Mouse (Mus musculus) fat pad, adult 2 months (tissue): ENCODE measurements around the gene Pamr1.
A peak's percentile ranks its signal among the peaks of the same experiment; 100 is the strongest.

Source experiments
- DNase-seq: peaks from one replicate; pipeline ENCODE4 v3.0.0-alpha.2; 2011; ENCODE audit warnings: low read depth, low spot score; ENCODE audit errors: extremely low read depth

Gene Pamr1

DNA sequence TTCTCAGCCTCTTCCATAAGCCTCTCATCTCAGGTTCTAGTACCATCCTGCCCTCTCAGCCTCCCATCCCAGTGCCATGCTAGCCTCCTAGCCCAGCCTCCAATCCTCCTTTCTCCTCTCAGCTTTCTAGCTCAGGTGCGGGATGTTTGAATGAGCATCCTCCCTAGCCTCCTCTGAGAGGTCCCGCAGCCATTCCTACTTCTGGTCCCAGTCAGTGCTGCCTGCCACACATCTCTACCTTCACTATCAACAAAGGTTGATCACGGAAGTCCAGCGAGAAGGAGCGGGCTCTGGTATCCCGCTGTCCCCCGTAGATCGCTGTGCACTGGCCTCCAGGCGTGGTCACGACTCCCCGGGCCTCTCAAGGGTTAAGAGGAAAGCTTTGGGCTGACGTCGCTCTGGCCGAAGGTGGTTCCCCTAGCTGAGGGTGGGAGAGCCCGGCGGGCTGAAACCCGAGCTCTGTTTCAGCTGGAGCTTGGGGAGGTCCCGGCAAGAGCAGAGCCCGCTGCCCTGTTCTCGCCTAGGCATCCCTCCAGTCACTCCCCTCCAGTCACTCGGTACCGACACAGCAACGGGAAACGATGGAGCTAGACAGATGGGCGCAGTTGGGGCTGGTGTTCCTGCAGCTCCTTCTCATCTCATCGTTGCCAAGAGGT is at the start of gene Pamr1:
Gene Pamr1, plus strand, starts transcription at position 402 of the 656 bp plus-strand sequence.
- DNase-seq: no peak

DNA sequence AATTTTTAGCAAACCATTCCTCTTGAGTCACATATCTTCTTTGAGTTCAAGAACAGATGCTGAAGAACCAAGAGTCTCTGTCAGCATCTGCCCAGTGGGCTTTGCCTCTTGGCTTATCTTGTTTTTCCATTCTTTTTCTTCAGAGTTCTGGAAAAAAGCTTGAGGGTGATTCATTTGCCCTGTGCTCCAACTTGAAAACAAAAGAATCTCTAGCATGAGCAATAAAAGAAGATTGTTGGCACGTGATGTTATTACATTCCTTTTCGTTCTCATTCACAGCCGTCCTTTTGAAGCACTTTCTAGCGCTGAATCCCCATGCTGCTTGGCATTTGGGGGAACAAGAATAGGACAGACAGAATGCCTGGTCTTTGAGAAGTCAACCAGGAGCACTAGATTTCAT is 42.2 kb upstream of the Pamr1 start:
- DNase-seq: no peak

DNA sequence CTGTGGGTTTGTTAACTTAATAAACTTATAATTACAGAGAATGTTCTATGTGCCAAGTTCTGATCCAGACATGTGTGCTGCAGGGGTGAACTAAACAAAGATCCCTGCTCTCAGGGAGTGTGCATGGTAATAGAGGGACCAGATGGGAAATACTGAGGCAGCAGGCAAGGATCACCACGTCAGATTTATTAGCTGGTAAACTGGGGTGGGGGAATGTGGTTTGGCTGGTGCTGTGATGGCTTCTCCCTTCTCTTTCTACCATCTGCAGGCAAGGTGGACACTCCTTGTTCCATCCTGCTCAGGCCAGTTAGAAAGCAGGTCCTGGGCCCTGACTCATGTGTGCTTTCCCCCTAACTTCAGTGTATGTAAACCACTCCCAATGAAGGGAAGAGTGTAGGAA is 41.7 kb upstream of the Pamr1 start:
- no peak for DNase-seq

GRCm38 (mm10) chr2:102519956-102520355 is 29.9 kb upstream of the Pamr1 start:
- no peak for DNase-seq

DNA sequence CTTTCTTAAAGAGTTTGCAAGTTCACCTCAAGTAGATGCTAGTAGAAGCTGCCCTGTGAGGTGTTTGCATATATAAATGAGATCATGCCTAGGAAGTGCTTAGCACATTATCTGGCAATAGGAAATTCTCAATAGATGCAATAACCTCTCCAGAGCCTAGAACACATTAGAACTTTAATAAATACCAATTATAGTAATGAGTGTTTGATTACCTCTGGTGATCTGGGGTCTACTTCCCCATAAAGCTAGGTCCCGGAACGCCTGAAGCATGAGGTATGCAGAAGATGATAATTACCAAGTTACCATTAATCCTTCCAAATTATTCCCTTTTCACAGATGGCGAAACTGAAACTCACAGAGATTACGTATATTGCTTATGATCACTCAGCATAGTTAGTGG is 22.2 kb upstream of the Pamr1 start:
- DNase-seq: no peak

DNA sequence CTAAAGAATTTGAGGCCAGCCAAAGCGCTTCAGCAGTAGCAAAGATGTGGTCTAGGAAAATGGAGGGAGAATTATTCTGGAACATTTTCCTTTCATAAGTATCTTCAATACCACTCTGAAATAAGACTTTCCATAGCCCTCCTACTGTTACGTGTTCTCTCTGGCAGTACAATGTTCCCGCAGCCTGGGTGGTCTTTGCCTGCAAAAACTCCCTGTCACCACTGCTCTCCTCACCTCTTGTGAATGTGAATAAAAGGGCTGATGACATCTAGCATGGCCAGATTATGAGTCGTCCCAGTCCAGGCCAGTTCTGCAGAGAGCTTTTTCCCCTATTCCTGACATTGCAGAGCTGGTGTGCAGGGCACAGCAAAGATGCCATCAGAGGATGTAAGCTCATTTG is 16.4 kb upstream of the Pamr1 start:
- no peak for DNase-seq

GRCm38 (mm10) chr2:102536766-102537165 is 13.0 kb upstream of the Pamr1 start:
- no peak for DNase-seq

DNA sequence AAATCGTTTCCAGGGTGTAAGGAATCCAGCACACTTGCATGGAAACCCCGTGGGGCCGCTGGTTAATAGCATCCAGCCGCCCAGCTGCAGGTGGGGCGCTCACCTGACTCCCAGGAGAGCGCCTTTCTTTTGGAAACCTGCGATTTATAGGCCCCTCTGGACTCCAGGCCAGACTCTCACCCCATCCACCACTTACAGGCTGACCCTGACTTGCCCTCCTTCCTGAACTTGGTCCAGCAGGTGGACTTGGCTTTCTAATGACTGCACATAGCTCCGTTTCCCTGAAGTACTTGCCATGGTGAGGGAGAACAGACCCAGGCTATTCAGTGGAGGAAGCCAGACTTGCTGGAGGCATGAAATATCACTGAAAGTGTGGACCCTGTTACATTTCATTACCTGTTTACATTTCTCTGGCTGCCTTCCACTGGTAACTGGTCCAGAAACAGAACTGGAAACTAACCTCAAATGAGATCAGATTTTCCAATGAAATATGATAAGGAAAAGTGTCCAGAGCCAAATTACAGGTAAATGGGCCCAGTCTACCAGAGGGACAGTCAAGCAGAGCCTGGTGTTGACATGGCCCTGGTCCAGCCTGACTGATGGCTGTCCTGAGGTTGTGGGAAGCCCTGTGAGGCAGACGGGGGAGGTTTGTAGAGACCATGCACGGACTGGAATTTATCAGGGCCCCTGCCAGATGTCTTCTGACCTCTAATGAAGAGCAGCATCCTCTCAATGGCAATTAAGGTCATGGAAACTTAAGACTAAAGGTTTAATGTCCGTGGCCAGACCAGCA is 9.2 kb upstream of the Pamr1 start:
- no peak for DNase-seq

- DNase-seq: no peak
These were observed 8.2 kb upstream of the Pamr1 start for GRCm38 (mm10) chr2:102541404-102542125.

DNA sequence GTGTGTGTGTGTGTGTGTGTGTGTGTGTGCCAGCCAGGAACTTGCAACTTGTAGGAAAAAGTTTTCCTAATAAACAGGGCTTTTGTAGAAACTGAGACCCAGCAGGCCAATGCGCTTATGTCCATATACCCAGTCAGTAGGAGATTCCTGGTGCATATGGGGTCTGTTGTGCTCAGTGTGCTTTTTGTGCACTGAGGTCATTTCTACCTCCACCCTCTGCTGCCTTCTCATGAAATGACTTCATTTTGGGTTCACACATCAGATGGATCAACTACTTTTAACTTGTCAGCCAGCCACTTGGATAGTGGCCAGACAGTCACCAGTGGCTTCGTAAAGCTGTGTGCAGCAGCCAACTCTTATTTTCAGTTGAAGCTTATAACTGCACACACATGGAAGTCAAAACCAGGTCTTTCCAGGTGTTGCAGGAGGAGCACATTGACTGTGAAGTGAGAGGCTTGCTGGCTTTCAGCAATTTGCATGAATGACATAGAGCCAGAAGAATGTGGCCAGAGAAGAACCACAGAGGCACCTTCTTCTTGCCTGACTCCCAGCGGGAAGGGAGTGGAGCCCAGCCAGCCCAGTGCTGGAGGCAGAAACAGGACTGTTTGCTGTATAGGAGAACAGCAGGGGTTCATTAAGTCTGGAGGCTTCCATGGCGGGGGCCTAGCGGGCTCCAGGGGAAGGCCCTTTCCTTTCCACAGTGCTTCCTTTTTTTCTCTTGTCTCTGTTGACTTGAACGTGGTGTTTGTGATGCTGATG is 5.7 kb upstream of the Pamr1 start:
- no peak for DNase-seq

- no peak for DNase-seq
These were observed 1.2 kb downstream of the Pamr1 start for GRCm38 (mm10) chr2:102550910-102551582.

DNA sequence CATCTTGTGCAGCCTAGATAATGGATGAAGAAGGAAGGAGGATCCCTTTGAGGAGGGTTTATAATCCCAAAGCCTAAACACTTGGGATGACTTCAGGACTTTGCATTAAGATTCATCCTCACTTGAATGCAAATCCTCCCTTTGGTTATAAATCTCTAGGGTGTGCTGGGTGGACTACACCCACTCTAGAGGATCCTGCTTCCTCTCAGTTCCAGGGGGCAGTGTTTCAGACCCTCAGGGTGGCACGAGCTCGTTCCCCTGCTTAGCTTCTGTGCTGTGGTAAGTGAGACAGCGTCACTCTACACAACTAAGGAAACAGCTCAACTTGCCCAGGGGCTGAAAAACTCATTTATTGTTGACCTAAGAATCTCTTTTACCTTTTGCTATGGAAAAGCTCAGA is 1.8 kb downstream of the Pamr1 start:
- DNase-seq: no peak

GRCm38 (mm10) chr2:102552095-102552537 is 2.3 kb downstream of the Pamr1 start:
- no peak for DNase-seq

GRCm38 (mm10) chr2:102557085-102557484 is 7.3 kb downstream of the Pamr1 start:
- peak; percentile 36 for DNase-seq

DNA sequence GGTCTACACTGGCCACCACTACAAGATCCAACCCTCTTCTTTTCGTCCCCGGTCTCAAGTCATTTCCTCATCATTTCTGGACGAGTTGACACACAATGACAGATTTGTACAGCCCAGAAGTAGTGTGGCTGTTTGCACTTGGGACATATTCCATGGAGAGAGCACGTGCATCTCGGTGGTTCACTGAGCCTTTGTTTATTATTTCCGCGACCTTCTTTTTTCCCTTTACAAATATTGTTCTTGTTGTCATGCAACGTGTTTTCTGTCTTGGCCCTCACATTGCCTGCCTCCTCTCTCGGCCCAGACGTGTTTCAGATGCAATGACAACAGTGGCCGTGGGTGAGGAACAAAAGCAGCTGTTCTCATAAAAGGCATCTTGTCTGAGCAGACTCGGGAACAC is 9.2 kb downstream of the Pamr1 start:
- no peak for DNase-seq

- no peak for DNase-seq
These were observed 14.0 kb downstream of the Pamr1 start for GRCm38 (mm10) chr2:102563848-102564247.

DNA sequence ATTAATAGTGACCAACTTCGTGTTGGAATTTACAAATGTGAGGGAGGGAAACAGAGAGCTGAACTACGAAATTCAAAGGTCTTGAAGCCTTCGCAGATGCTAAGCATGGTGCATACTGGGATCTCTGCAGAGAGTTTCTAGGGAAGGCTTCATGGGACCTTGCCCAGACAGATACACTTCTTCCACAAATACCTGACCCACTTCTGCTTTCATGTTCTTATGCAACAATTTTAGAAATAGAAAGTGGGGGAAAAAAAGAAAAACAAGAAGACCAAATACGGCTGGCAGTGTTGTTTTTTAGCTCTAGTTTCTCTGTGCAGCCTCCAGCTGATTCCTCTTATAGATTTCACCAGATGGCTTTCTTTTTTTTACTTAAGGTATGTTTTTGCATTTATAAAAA is 29.4 kb downstream of the Pamr1 start:
- no peak for DNase-seq

DNA sequence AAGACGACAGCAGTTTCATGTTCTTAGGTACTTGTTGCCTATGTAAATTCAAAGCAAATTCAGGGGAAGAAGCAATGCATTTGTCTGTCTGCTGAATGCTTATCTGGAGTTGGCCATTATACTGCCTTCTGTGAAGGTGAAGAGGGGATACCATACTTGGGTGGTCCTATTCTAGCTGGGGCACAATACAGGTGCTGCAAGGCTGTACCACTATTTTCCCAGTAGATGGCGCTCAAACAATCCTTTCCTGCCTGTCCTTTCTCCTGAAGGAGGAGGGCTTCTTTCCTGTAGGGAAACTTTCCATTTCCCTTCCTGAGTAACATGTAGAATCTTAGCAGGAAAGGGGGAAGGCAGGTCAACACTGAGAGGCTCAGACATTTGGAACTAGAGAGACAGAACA is 40.2 kb downstream of the Pamr1 start:
- no peak for DNase-seq

DNA sequence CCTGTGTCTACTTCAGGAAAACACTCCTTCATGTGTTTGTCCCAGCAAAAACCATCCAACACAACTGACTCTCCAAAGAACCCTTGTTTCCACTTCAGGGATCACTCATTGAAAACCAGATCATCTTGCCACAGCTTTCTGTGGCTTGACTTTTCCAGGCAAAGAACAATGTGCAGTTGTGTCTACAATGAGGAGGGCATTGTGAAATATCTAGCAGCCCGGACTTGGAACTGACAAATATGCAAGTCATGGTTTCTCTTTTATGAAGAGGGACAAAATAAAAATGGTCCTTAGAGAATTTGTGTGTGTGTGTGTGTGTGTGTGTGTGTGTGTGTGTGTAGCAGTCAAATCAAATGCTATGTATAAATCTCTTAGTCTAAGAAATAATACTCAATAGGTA is 44.7 kb downstream of the Pamr1 start:
- DNase-seq: peak; percentile 7

GRCm38 (mm10) chr2:102595395-102596130 is 45.8 kb downstream of the Pamr1 start:
- DNase-seq: no peak
